Mouse (Mus musculus): Measurements from ENCODE around the gene Pcnt.
A peak's percentile ranks its signal among the peaks of the same experiment; 100 is the strongest.

The Pcnt gene

DNA sequence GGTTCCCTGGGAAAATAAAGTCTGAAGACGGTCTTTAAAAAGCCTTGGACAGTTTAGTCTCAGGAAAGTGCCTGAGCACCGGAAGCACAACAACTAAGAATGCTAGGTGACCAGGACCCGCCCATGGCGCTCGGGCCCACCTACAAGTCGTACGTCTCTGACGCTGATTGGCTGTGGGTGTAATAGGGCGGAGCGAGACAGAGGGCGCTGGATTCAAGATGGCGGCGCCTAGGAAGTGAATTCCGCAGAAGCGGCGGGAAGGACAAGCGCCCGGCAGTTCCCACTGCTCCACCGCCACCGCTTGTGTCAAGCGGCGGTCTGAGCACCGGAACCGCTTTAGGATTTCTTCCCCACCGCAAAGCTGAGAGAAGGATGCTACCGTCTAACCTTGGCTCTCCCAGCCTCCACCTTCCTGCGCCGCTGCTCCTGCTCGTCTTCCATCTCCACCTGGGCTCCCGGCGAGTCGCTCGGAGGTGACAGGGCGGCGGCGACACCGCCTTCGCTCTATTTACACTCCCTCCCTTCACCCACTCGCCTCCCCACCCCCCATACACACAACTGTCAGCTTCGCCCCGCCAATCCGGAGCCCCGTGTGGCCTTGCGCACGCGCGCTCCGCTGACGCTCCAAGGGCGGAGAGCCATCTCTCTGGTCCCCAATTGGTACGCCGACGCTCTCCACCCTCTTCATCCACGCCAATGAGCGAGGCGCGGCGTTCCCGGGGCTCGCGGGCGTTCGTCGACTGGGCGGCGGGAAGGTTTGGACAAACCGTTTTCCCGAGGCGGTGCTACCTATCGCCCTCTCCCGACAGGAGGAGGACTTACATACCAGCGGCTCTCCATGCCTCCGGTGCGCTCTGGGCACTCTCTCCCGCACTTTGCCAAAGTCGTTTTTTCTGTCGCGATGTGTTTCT, at the start of gene Pcnt:
TSS of gene Pcnt (minus strand) at position 609 of the 911 bp plus-strand sequence.
- peak; percentile 97 for DNase-seq

DNA sequence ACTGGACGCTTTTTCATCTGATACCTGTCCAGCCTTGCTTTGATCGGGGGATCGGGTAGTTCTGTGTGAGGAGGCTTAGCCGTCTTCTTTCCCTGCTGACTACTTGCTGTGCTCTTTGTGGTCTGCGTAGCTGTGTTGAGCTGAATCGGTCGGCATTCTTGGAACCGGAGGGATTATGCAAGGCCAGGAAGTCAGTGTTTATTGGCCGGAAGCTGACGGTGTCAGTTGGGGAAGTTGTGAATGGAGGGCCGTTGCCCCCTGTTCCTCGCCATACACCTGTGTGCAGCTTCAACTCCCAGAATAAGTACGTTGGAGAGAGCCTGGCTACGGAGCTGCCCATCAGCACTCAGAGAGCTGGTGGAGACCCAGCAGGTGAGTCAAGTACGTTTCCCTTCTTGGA, 46.6 kb upstream of the Pcnt start:
- DNase-seq: no peak

DNA sequence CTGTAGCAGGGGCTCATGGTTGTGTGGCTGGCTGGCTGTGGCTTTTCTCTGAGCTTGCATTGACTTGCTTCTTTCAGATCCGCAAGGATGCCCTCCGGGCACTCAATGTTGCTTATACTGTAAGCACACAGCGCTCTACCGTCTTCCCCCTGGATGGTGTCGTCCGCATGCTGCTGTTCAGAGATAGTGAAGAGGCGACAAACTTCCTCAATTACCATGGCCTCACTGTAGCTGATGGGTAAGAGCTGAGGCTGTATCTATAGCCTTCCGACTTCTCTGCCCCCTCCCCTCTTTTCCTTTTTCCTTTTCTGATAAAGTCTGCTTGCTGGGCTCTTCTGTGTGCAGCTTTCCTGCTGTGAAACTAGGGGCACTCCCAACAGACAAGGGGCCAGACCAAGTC, 45.7 kb upstream of the Pcnt start:
- DNase-seq: no peak

DNA sequence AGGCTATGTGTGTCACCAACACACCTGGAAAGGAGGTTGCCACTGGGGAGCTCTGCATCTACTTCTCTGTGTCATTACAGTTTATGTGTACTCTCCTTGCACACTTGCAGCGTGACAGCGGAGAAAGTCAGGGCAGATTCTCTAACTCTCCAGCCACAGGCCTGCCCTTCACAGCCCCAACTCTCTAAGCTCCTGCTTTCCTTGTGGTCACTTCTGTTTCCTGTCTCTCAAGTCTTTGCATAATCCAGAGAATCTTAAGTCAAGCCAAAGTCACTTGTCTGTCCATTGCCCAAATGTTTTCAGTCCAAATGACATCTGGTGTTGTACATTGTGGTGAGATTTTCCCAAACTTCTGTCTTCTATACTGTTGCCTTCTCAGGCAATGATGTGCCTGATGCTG, 43.7 kb upstream of the Pcnt start:
- DNase-seq: no peak

DNA sequence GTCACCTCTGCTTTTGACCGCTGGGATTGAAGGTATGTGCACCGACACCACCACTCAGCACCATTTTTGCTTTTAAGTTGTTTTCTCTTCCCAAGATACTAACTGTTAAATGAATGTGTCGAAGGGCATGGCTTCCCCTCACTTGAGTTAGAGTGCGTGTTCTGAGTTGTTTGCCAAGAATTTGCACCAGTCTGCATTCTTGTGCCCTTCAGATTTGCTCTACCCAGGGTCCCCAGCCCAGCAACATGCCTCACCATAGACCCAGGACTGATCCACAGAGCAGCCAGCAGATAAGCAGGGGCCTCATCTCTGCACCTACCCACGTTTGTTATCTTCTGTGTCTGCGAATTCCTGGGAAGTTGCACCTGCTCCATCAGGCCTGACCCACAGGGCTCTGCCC, 38.9 kb upstream of the Pcnt start:
- DNase-seq: no peak

DNA sequence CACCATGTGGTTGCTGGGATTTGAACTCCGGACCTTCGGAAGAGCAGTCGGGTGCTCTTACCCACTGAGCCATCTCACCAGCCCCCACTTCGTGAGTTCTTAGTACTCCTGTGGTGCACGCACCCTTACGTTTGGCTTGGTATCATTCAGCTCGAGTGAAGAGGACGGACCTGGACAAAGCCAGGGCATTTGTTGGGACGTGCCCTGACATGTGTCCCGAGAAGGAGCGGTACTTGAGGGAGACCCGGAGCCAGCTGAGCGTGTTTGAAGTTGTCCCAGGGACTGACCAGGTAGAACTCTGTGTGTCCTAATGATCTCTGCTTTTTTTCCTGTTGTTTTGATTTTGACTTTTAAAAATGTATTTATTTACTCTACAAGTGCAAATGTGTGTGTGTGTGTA, 38.3 kb upstream of the Pcnt start:
- no peak for DNase-seq

DNA sequence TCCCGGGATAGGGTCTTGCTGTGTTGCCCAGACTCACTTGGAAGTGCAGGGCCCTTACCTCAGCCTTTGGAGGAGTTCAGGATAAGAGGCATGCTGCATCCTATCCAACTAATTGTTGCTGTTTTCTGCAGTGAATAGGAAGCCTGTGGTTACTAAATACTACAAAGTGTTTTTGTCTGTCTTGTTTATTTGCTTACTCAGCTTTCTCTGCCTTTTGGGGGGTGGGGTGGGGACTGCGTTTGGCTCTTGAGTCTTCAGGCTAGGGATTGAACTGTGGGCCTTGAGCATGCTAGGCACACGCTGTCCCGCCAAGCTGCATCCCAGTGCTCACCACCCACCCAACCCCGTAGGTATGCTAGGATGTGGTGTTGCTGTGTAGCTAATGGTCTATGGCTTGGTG, 31.2 kb upstream of the Pcnt start:
- no peak for DNase-seq

DNA sequence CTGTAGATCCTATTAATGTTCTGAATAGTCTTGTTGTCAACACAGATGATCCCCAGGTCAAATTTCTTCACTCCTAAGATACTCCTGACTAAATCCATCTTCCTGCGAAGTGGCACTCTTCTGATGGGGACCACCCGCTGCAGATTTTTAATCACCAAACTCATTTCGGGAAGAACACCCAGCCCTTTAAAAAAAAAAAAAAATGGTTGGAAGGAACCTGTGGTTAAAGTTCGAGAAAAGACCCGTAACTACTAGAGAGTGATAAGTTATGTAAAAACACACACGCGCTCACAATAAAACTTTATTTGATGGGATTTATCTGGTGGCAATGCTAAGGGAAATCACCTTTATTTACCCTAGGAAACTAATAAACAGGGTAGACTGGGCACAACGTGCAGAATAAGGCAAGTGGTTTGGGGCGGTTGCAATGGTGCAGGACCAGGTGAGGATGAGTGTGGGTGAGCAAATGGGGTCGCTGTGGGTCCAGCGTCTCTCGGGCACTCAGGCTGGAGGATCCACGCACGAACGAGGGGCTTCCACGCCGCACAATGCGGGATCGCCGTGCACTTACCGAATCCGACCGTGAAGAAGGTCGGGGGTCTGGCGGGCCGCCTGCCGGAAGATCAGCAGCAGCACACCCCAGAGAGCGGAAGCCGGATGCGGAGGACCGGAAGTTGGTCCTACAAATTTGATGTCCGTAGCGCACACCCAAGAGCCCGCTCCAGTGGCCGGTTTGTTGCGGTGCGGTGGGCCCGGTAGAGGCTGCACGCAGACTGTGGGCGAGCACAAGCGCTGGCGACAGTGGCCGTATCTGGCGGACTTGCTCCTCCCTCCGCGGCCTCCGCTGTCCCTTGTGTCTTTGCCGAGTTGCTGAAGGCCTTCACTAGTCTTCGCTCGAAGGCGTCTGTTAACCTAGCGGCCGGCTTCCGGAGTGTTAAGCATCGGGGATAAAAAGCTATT, 25.9 kb upstream of the Pcnt start, which contains the start of the genes Mcm3ap and Ybey:
TSS of gene Mcm3ap (plus strand) at position 725 of the 960 bp plus-strand sequence.
TSS of gene Ybey (minus strand) at position 912 of the 960 bp plus-strand sequence.
- DNase-seq: peak; percentile 85

DNA sequence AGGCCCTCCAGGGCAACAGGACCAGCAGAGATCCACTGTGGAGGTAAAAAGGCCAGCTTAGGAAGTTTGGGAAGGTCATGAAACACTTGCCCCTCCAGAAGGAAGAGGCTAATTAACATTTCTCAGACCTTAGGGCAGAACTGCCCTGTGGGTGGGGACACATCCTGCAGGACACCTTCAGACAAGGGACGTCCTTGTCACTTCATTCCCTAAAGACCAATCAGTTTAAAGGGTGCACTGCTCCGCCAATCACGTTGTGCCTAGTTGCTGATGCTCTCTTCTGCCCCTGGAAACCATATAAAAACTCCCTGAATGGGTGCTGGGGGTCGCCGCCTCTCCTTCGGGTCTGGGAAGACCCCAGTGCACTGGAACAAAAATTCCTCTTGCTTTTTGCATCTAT, 20.1 kb upstream of the Pcnt start:
- no peak for DNase-seq

DNA sequence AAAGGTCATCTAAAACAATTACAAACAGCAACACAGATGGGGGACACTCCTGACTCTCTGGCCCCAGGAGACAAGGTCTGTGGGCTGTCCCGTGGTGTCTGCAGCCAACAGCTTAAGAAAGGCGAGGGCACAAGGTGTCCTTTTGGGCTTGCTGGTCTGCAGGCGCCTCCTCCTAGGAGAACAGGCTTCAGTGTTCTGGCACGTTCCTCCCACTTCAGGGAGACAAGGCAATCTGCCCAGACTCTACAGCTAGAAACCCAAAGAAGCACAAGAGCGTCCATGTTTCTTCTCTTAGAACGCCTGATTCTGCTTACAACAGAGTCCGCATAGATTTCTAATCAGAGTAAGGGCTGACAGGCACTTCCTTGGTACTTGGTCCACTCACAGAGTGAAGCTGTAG, 19.7 kb upstream of the Pcnt start:
- DNase-seq: no peak

DNA sequence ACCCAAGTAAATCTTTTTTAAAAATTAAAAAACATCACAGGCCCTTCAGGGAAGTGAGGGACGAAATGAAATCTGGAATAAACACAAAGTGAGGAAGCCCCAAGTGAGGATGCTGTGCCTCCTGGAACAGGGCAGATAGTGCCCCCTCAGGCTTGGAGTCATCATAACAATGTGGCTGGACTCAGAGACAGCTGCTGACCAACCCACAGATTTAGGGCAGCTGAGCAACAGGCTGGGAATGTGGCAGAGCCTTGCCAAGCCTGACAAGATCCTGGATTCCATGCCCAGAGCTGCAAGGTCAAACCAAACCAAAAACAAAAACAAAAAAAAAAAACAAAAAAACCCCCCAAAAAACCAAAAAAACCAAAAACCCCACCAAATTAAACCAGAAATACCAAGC, 18.7 kb upstream of the Pcnt start:
- DNase-seq: no peak

DNA sequence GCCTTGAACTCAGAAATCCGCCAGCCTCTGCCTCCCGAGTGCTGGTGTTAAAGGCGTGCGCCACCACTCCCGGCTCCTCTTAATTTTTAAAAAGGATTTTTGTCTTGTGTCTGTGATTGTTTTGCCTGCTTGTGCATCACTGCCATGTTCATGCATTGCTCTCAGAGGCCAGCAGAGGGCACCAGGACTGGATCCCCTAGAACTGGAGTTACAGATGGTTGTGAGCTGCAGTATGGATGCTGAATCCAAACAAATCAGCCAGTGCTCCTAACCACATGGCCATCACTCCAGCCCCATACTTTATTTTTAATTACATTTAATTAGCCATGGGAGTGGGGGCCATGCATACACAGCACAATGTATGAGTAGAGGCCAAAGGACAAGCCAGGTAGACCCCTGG, 12.7 kb upstream of the Pcnt start:
- DNase-seq: no peak

DNA sequence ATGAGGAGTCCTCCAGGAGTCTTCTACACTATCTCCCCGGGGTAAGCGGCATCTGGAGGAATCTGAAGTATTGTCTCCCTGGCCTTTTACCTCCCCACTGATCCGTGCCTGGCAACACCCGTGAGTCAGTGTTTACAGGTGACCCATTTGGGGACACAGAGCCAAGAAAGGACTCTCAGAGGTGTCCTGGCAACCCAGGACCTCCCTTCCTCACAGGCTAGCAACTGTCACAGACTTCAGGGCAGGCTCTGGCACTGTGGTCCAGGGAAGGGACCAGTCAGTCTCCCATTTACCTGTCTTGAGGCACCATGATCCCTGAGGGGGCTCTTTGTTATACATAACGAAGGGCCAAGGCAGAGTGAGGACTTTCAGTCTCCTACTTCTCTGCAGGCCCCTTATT, 6.3 kb upstream of the Pcnt start, which contains the start of gene 2610028H24Rik:
TSS of gene 2610028H24Rik (plus strand) at position 231 of the 400 bp plus-strand sequence.
- no peak for DNase-seq

DNA sequence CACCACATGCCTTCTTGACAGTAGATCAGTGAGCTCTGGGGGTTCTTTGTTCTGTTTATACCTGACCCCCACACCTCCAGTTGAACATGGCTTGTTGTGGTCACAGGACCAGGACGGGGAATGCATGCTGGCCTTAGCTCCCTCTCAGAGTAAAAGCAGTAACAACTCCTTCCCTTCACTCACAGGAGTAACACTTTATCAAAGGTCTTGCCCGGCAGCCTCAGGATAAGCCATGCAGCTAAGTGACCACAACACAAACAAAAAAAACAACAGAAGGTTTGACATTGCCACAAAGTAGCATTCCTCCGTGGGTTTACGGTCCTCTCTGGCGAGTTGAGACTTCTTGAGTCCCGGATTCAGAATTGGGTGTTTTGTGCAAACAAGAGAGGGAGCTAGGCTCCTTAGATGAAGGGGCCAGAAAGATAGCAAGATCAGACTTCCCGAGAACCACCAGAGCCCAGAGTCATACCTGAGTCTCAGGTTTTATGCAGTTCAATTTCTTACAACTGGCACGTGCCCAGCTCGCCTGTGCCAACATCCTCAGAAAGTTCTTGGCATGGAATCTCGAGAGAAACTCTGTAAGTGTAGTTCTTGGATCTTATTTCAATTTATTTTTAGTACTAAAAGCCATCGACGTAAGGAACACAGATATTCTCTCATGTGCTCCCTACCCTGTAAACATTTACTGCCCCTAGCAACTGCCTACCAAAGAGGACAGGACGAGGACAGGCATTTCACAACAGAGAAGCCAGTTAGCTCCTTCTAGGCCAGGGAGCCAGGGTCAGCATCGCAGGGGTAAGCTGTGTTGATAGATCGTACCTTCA, 5.0 kb upstream of the Pcnt start:
- DNase-seq: no peak

DNA sequence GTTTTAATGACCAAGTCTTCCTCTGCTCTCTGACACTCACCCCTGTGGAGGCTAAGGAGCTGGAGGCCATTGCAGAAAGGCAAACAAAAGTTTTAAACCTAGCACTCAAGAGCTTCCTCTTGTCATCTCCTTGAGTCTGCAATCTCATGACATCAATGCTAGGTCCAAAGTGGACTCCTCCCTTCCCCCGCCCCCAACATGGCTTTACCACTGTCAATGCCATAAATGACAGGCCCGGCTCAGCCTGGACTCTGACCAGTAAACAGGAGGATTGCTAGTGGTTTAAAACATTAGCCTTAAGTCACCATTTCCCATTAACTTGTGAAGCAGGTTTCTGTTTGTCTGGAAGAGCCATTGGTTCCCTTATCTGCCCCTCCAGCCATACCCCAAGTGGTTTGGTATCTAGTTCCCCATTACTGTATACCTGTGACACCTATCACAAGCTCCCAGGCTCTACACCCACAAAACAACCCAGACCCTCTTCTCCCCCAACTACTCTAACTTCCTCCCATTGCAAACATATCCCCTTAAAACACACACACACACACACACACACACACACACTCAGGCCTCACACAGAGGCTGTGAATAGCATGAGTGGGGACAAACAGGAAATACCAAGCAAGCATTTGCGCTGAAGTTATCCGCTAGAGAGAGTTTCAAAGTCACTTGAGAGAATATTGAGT, 3.6 kb upstream of the Pcnt start:
- no peak for DNase-seq

DNA sequence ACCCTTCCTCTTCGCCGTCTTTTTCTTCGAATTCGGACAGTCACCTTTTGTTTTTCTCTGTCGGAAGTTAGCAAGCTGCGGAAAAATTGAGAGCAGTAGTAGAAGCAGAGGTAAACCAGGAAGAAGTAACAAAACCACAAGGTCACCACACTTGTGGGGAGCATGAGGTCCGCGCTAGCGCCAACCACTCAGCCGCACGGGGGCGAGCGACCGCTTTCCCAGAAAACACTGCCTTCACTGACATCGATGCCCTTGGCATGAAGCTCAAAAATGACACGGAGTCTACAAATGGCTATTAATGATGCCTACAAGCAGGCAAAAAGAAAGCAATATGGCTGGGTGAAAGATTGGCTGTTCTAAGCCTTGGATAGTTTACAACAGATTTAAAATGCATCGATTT, 2.3 kb downstream of the Pcnt start, which contains the start of gene AC141477.1:
TSS of gene AC141477.1 (minus strand) at position 164 of the 400 bp plus-strand sequence.
- DNase-seq: no peak

DNA sequence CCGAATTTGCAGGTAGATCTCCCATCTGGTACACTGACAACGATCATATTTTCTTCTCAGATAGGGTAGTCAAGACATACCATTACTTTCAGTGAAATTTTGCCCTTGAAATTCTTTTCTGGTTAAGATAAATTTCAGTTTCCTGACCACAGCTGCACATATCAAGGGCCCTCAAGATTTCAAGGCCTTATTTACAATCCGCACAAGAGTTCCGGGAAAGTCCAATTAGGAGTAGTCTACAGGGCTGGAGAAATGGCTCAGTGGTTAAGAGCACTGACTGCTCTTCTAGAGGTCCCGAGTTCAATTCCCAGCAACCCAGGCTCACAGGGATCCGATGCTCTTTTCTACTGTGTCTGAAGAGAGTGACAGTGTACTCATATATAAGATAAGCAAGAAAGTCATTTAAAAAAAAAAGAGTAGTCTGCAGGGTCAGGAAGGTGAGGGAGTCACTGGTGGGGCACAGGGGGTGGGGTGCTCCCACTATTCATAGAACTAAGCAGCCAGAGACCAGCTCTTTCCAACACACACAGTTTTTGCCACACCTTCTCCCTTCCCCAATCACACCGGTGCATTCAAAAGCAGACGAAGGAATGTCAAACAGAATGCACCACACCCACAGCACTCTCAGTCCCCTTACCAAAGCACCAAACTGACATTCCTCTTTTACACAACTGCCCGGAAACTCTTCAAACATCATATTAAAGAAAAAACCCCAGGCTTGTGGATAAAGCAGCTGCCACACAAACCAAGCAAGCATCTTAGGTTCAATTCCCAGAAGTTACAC, 3.3 kb downstream of the Pcnt start:
- DNase-seq: no peak

DNA sequence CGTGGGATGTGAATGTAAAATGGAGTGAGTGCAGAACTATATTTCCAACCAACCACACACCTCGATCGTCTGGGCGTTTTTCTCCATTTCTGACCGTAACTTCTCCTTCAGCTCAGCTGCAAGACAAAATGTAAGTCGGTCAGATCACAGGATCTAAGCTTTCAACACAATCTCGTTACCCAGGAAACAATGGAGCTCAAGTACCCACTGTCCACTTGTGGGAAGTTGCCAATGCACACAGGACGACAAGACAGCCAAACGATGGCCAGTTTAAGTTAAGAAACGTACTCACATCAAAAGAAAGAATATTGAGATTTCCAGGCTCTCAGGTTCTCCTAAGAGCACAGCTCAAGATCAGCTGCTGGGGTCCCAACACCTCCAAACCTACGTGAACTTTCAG, 8.7 kb downstream of the Pcnt start:
- DNase-seq: no peak

DNA sequence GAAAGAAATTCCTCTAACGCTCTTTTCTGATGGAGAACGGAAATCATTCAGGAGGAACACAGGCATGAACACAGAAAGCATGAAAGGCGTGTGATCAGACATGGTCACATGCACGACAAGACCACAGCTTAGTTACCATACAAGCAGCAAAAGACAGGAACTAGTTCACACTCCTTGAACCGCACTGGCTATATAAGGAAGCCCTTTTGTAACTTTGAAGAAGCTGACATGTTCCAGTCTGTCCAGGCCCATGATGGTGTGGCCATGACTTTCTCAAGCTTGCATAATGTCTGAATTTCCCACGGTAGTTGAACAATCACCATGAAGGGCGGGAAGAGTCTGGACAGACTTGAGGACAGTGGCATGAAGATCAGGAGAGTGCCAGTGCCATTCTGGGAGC, 16.9 kb downstream of the Pcnt start:
- no peak for DNase-seq

DNA sequence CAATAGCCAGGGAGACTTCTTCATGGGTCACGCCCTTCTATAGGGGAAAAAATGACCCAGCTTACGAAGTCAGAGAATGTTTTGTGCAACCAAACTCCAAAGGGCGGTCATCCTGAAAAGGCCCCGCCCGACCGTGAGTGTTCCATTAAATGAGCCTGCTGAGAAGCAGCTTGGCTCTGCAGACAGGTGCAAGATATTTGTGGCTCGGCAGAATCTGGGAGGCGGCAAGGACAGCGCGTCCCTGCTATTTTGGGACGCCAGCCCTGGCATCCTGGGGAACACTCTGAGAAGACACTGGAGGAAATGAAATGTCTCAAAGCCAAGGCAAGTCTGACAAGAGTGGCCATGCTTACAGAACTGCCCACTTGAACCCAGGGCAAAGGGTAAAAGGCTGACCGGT, 25.8 kb downstream of the Pcnt start:
- peak; percentile 66 for DNase-seq

DNA sequence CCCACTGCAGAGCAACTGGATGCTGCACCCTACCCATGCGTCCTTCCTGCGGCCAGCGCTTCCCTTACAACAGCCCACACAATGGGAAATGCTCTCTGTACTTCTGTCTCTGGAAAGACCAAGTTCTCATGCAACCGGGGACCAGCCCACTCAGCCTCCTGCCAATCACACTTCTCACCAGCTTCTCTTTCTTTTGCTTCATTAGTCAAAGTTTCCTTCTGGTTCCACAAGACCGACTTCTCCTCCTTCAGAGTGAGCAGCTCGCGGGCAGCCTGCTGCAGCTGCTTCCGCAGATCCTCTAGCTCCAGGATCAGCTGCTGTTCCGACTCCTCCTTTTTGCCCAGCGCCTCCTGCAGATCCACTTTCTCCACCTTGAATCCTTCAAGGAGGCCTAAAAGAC, 34.1 kb downstream of the Pcnt start:
- no peak for DNase-seq
